Mouse (Mus musculus) cerebellum, adult 2 months (tissue): ENCODE measurements around the gene Ccdc102a.

Experiments
- CTCF ChIP-seq: fragments of 200-500 bp; IDR thresholded peaks from 2 replicates; pipeline ENCODE4 v1.5.1; 2011; ENCODE audit warnings: low read depth, mild to moderate bottlenecking, control low read depth, low read length, moderate library complexity, borderline replicate concordance; ENCODE audit not compliant: insufficient read depth
- POLR2A ChIP-seq: fragments of 200-500 bp; IDR thresholded peaks from 2 replicates; pipeline ENCODE4 v1.6.1; 2011; ENCODE audit warnings: low read length, control low read depth, borderline replicate concordance; ENCODE audit not compliant: insufficient read depth

DNA sequence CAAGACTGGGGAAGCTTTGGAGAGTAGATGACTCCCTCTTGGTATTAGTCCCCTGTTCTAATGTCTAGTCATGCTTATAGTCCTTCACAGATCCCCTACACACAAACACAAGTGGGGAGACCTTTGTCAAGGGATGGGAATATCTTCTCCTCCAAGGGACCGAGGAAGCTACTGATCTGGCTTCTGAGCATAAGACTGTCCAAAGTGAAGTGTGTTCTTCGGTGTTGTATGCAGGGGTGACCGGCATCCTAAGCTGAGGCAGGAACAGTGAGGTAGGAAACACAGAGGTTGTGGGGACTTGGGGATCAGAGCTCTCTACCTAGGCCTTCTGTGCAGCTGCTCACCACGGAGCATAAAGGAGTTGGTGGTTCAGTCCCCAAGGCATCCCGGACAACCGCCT, 4.3 kb upstream of the Ccdc102a start:
- no peak for TF ChIP-seq CTCF
- no peak for TF ChIP-seq POLR2A
